Mouse (Mus musculus): ENCODE results near the gene Dhcr7. TPM values are rescaled to one million over a fixed set of nuclear protein-coding genes. Genes with fewer than 3 reads are reported as not detected.

The Dhcr7 gene
- polyA plus RNA-seq (2014; fragmentation: Illumina TruSeq; extraction: RNeasy Lipid Tissue Mini Kit (QIAGEN cat#74804); ENCODE audit: low read depth, low replicate concordance), result 19.1 TPM

DNA sequence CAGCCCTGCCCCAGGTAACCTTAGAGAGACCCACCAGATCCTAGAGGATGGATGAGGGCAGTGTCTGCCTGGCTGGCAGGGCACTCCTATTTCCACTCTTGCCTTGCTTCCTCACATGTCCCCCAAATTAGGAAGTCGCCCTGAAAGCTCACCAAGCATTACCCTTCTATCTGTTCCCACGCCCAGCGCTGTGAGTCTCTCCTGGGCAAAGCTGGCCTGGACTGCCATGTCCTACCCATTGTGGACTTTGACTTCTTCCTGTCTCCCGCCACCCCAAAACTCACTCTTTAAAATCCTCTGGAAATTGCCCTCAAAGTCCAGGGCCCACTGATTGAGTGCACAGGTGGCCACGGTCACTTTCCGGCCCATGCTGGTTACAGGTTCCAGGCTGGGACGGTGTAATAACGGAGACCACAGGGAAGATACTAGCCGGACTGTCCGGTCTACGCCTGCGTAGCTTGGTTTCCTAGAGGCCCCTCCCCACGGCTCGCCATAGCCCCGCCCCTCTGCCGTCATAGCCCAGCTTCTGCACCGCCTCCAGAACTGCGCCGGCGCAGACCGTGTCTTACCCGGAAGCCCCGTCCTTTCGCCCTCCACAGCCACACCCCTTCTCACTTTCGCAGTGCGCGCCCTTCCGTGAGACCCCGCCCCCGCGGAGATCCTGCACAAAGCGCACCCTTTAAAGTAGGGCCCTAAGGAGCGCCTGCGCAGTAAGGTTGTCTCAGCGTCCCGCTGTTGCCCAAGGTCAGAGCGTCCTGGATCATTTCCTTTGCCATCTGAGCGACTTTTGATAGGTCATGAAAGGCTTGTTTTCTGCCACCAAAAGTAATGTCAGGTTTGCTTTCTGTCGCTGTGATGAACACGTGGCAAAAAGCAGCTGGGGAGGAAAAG lies at the start of gene Dhcr7, which contains the start of gene Nadsyn1:
Gene Dhcr7, plus strand, starts transcription at position 771 of the 891 bp plus-strand sequence.
Gene Nadsyn1, minus strand, starts transcription at position 475 of the 891 bp plus-strand sequence.

DNA sequence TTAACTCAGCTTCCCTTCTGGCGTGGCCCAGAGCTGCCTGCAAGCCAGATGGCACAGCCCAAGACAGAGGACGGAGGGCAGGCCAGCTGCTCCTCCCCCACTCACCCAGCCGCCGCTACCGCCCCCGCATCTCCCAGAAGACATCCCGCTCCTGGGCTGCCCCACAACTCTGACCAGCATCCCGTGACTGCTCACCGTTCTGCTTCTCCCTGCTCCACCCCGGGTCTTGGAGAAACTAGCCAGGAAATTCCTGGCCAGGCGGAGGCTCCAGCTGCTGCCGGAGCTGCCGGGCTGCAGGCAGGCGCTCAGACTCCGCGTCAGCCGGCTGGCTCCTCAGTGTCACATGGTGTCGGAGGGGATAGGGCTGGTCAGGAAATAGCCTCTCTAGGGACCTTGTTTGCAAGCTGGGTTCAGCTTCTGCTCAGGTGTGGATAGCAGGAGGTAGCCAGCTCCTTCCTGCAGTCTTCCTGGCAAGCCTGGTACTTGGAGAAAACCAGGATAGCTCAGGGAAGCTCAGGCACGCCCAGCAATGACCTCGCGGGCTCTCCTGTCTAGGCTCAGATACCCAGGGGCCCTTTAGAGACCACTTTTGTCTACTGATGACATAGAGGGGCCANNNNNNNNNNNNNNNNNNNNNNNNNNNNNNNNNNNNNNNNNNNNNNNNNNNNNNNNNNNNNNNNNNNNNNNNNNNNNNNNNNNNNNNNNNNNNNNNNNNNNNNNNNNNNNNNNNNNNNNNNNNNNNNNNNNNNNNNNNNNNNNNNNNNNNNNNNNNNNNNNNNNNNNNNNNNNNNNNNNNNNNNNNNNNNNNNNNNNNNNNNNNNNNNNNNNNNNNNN lies 38.7 kb upstream of the Dhcr7 start, which contains the start of gene Mrgpre:
Gene Mrgpre, minus strand, starts transcription at position 505 of the 834 bp plus-strand sequence.

DNA sequence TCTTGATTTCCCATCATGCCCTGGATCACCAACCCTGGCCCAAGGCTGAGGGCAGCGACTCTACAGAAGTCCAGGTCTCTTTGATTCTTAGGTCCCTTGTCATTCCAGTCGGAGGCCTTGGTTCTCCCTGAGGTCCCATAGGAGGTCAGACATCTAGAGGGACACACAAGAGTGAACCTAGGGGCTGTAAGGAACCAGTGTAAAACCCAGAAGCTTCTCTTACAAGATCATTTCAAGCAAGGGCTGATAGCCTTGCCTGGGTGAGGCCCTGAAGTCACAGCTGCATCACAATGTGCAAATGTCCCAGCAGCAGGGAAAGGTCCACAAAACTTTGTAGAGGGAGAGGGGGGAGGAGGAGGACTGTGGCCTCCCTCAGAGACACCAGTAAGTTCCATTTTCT lies 43.6 kb downstream of the Dhcr7 start, which contains the start of gene Gm498:
Gene Gm498, plus strand, starts transcription at position 301 of the 400 bp plus-strand sequence.

Other genes with a start within 250 kb of the Dhcr7 start
- 21.7 TPM for gene Cars, start 223.1 kb upstream of the Dhcr7 start, polyA plus RNA-seq (2014; fragmentation: Illumina TruSeq; extraction: RNeasy Lipid Tissue Mini Kit (QIAGEN cat#74804); ENCODE audit: low read depth, low replicate concordance)
- gene Tnfrsf26, start 194.4 kb upstream of the Dhcr7 start, polyA plus RNA-seq (2014; fragmentation: Illumina TruSeq; extraction: RNeasy Lipid Tissue Mini Kit (QIAGEN cat#74804); ENCODE audit: low read depth, low replicate concordance), result 1.3 TPM
- 2.6 TPM for gene Tnfrsf22, start 173.5 kb upstream of the Dhcr7 start, polyA plus RNA-seq (2014; fragmentation: Illumina TruSeq; extraction: RNeasy Lipid Tissue Mini Kit (QIAGEN cat#74804); ENCODE audit: low read depth, low replicate concordance)
- 5.8 TPM for gene Tnfrsf23, start 137.3 kb upstream of the Dhcr7 start, polyA plus RNA-seq (2014; fragmentation: Illumina TruSeq; extraction: RNeasy Lipid Tissue Mini Kit (QIAGEN cat#74804); ENCODE audit: low read depth, low replicate concordance)
- gene Osbpl5, start 66.2 kb upstream of the Dhcr7 start, polyA plus RNA-seq (2014; fragmentation: Illumina TruSeq; extraction: RNeasy Lipid Tissue Mini Kit (QIAGEN cat#74804); ENCODE audit: low read depth, low replicate concordance), result 3.0 TPM
- gene Mrgprg, start 56.2 kb upstream of the Dhcr7 start, polyA plus RNA-seq (2014; fragmentation: Illumina TruSeq; extraction: RNeasy Lipid Tissue Mini Kit (QIAGEN cat#74804); ENCODE audit: low read depth, low replicate concordance), result not detected
- 0.44 TPM for gene Mrgpre, start 38.6 kb upstream of the Dhcr7 start, polyA plus RNA-seq (2014; fragmentation: Illumina TruSeq; extraction: RNeasy Lipid Tissue Mini Kit (QIAGEN cat#74804); ENCODE audit: low read depth, low replicate concordance)
- gene Nadsyn1, start 296 bp upstream of the Dhcr7 start, polyA plus RNA-seq (2014; fragmentation: Illumina TruSeq; extraction: RNeasy Lipid Tissue Mini Kit (QIAGEN cat#74804); ENCODE audit: low read depth, low replicate concordance), result 33.7 TPM
- gene Gm498, start 43.7 kb downstream of the Dhcr7 start, polyA plus RNA-seq (2014; fragmentation: Illumina TruSeq; extraction: RNeasy Lipid Tissue Mini Kit (QIAGEN cat#74804); ENCODE audit: low read depth, low replicate concordance), result not detected
- gene Shank2, start 178.8 kb downstream of the Dhcr7 start, polyA plus RNA-seq (2014; fragmentation: Illumina TruSeq; extraction: RNeasy Lipid Tissue Mini Kit (QIAGEN cat#74804); ENCODE audit: low read depth, low replicate concordance), result 4.3 TPM

Data from sigmoid colon, adult 10 weeks (tissue).